Mouse (Mus musculus) CD4-positive naive resting alpha-beta T cell, adult 76 days (primary cell): Measurements from ENCODE around the gene Olfr202. TPM values are rescaled to one million over a fixed set of nuclear protein-coding genes. Genes with fewer than 3 reads are reported as not detected.

Experiments
- total RNA-seq: library from RNA; stranded (reverse); gene quantifications from one replicate; pipeline ENCODE4 v1.2.4, GENCODE M21; 2023

Gene Olfr202
- total RNA-seq = not detected

DNA sequence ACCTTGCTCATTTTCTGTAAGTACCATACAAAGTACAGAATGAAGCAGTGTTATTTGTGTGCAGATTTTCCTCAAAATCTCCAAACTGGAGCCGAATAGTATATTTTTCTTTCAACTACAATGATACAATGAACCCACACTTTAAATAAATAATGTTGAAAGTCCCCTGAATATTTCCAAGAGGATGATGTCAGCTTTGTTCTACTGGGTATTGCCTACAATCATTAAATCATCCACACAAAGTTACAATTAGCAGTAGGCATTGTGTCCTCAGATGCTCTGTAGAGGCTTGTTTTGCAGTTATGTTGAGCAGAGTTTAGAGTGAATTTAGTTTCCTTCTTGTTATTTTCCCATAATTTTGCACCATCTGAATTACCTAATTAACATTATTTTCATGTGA is at the start of gene Olfr202:
TSS of gene Olfr202 (minus strand) at position 101 of the 400 bp plus-strand sequence.

DNA sequence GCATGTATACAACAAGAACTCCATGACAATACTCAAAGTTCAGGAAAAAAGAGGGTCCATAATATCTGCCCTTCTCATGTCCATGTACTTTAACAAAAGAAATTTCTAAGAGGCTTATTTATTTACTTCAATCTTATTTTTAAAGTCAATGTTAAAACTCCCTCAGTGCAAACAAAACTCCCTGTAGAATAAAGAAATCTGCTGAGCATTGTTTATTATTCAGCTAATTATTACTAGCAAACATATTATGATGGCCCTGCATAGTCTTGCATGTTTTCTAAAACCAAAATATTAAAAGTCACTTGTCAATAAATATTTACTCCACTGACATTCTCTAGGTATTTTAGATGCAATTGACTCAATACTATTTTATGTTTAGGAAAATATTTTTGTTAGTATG is 44.4 kb upstream of the Olfr202 start, which contains the start of gene Olfr205:
TSS of gene Olfr205 (minus strand) at position 101 of the 400 bp plus-strand sequence.

DNA sequence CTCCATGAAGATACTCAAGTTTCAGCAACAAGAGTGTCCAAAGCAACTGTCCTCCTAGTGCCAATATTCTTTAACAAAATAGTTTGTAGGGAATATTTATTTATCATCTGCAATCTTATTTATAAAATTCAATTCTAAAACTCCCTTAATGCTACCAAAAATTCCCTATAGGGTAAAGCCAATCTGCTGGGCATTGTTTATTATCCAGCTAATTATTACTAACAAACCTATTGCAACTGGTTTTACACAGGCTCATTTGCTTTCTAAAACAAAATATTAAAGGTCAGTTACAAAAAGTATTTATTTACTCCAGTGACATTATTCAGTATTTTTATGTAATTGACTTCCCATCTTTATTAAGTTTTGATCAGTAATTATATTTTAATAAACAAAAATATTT is 31.6 kb upstream of the Olfr202 start, which contains the start of gene Olfr204:
TSS of gene Olfr204 (minus strand) at position 101 of the 400 bp plus-strand sequence.

DNA sequence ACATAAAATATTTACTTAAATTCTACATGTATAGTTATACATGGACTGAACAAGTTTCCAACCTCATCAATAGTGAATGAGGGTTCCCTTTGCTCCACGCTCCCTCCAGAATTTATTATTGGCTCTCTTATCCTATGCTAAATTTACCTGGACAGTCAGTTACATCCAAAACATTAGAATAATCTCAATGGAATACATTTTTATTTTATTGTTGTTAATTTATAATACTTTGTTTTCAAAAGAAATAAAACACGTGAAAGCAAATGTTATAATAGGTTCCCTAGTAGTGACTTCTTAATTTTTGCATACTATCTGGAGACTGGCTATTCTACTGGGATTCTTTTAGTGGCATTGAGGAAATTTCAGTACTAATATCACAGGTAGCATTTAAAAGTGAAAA is 12.0 kb upstream of the Olfr202 start, which contains the start of gene Olfr203:
TSS of gene Olfr203 (plus strand) at position 301 of the 400 bp plus-strand sequence.

DNA sequence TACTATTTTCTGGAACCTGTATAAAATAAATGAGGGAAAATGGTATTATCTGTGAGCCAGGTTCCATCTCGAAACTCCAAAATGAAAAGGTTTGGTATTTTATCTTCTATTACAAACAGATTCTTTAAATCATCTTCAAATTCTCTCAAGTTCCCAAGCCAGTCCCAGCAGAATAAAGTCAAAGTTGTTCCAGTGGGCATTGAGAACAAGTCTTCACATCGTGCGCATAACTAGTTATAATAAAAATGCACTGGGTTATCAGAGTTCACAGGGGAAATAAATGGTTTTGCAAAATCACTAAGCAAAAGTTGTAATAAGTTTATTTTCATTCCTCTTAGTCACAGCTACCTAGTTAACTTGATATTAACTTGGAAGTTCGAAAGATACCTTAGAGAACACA is 14.1 kb downstream of the Olfr202 start, which contains the start of gene Olfr201:
TSS of gene Olfr201 (minus strand) at position 101 of the 400 bp plus-strand sequence.

Other genes with a start within 250 kb of the Olfr202 start
- not detected for gene Olfr187, start 247.0 kb downstream of the Olfr202 start, total RNA-seq
- not detected for gene Olfr190, start 208.8 kb downstream of the Olfr202 start, total RNA-seq
- gene Olfr191, start 197.0 kb downstream of the Olfr202 start, total RNA-seq = not detected
- gene Olfr193, start 174.9 kb downstream of the Olfr202 start, total RNA-seq = not detected
- not detected for gene Olfr194, start 165.7 kb downstream of the Olfr202 start, total RNA-seq
- gene Olfr195, start 139.7 kb downstream of the Olfr202 start, total RNA-seq = not detected
- gene Olfr196, start 116.3 kb downstream of the Olfr202 start, total RNA-seq = not detected
- gene Olfr198, start 83.3 kb downstream of the Olfr202 start, total RNA-seq = not detected
- not detected for gene Olfr199, start 67.0 kb downstream of the Olfr202 start, total RNA-seq
- not detected for gene Olfr201, start 14.2 kb downstream of the Olfr202 start, total RNA-seq
- gene Olfr203, start 12.1 kb upstream of the Olfr202 start, total RNA-seq = not detected
- gene Olfr204, start 31.5 kb upstream of the Olfr202 start, total RNA-seq = not detected
- gene Olfr205, start 44.3 kb upstream of the Olfr202 start, total RNA-seq = not detected
- not detected for gene Olfr206, start 62.5 kb upstream of the Olfr202 start, total RNA-seq
- gene Olfr209, start 77.2 kb upstream of the Olfr202 start, total RNA-seq = not detected
- gene Gabrr3, start 120.5 kb upstream of the Olfr202 start, total RNA-seq = not detected
- 30.3 TPM for gene Riox2, start 185.0 kb upstream of the Olfr202 start, total RNA-seq